Mouse (Mus musculus) cerebellum, adult 2 months (tissue): ENCODE data around the gene Gm26920.

Experiments
- CTCF ChIP-seq: fragments of 200-500 bp; IDR thresholded peaks from 2 replicates; pipeline ENCODE4 v1.5.1; 2011; ENCODE audit warnings: low read depth, mild to moderate bottlenecking, control low read depth, low read length, moderate library complexity, borderline replicate concordance; ENCODE audit not compliant: insufficient read depth
- POLR2A ChIP-seq: fragments of 200-500 bp; IDR thresholded peaks from 2 replicates; pipeline ENCODE4 v1.6.1; 2011; ENCODE audit warnings: low read length, control low read depth, borderline replicate concordance; ENCODE audit not compliant: insufficient read depth

- TF ChIP-seq CTCF, result no peak
- no peak for TF ChIP-seq POLR2A
Observed at GRCm38 (mm10) chr7:30027331-30027730, 62.9 kb downstream of the Gm26920 start.
